Comparison of ENCODE assay signal across 1 mouse cellular context in genomic region chr7:4653780-4654179, GRCm38 (mm10).
TF ChIP-seq lines count a peak whose summit lies in the region.

No protein-coding gene starts in this region.

TF ChIP-seq in MEL, 35 proteins besides CTCF, POLR2A, EP300 and RAD21:
- TF ChIP-seq MYB (IDR thresholded peaks at IDR 0.05; ENCODE audit: low read depth, low read length): peak; percentile 98
- peak; percentile 73 for TF ChIP-seq MXI1 (IDR thresholded peaks at IDR 0.05; ENCODE audit: low read depth, low read length)
- TF ChIP-seq JUND (IDR thresholded peaks at IDR 0.05; ENCODE audit: low read depth, low read length): peak; percentile 77
- peak; percentile 88 for TF ChIP-seq ETS1 (IDR thresholded peaks at IDR 0.05; ENCODE audit: low read depth, low read length)
- peak; percentile 74 for TF ChIP-seq MAZ (IDR thresholded peaks at IDR 0.05; ENCODE audit: low read depth, low read length)
- TF ChIP-seq SIN3A (IDR thresholded peaks at IDR 0.05; ENCODE audit: low read length): peak; percentile 87
- no peak for TF ChIP-seq USF1 (IDR thresholded peaks at IDR 0.05; ENCODE audit: low read depth, low read length)
- TF ChIP-seq NRF1 (IDR thresholded peaks at IDR 0.05; ENCODE audit: insufficient read depth, low read depth, low read length, poor library complexity, severe bottlenecking): no peak
- TF ChIP-seq MAFK (IDR thresholded peaks at IDR 0.05; ENCODE audit: borderline replicate concordance, low read depth, low read length): no peak
- TF ChIP-seq ZKSCAN1 (IDR thresholded peaks at IDR 0.05; ENCODE audit: low read depth, low read length): no peak
- peak; percentile 49; the same call in 1 of the 2 replicates for TF ChIP-seq RCOR1 (IDR thresholded peaks at IDR 0.05; ENCODE audit: low read depth, low read length)
- TF ChIP-seq GATA1 (IDR thresholded peaks at IDR 0.05; ENCODE audit: low read depth, low read length): no peak
- TF ChIP-seq CHD2 (IDR thresholded peaks at IDR 0.05; ENCODE audit: low read length): peak; percentile 85
- no peak for TF ChIP-seq SMC3 (IDR thresholded peaks at IDR 0.05; ENCODE audit: low read depth, low read length)
- 0 out of 2 replicates have a peak, but pooled peaks have one; percentile 86 for TF ChIP-seq CHD1 (IDR thresholded peaks at IDR 0.05; ENCODE audit: low read depth, low read length)
- 0 out of 2 replicates have a peak, but pooled peaks have one; percentile 66 for TF ChIP-seq ZMIZ1 (IDR thresholded peaks at IDR 0.05; ENCODE audit: low read depth, low read length)
- TF ChIP-seq TBP (IDR thresholded peaks at IDR 0.05; ENCODE audit: low read depth, low read length): peak; percentile 87
- TF ChIP-seq MYC (IDR thresholded peaks at IDR 0.05; ENCODE audit: low read depth, low read length): peak; percentile 64; the same call in 1 of the 2 replicates
- TF ChIP-seq BHLHE40 (IDR thresholded peaks at IDR 0.05; ENCODE audit: borderline replicate concordance, low read depth, low read length): peak; percentile 63
- TF ChIP-seq MEF2A (IDR thresholded peaks at IDR 0.05; ENCODE audit: extremely low read depth, insufficient replicate concordance, low read depth, low read length, poor library complexity, severe bottlenecking): peak; percentile 50; the same call in 1 of the 2 replicates
- no peak for TF ChIP-seq GABPA (IDR thresholded peaks at IDR 0.05; ENCODE audit: low read depth, low read length)
- peak; percentile 43; the same call in 1 of the 2 replicates for TF ChIP-seq POLR2AphosphoS2 (IDR thresholded peaks at IDR 0.05; ENCODE audit: low read length)
- peak; percentile 55 for TF ChIP-seq KAT2A (conservative IDR thresholded peaks at IDR 0.05; ENCODE audit: low read depth, low read length)
- TF ChIP-seq ZC3H11A (IDR thresholded peaks at IDR 0.05; ENCODE audit: low read depth, low read length): no peak
- peak; percentile 48; the same call in 1 of the 2 replicates for TF ChIP-seq TCF12 (IDR thresholded peaks at IDR 0.05; ENCODE audit: low read depth, low read length)
- TF ChIP-seq USF2 (IDR thresholded peaks at IDR 0.05; ENCODE audit: borderline replicate concordance in 1 of 2, insufficient read depth in 1 of 2, low read depth in 1 of 2, low read length in 2 of 2): no peak
- TF ChIP-seq HCFC1 (IDR thresholded peaks at IDR 0.05; ENCODE audit: low read depth, low read length): peak; percentile 77
- peak; percentile 75 for TF ChIP-seq ELF1 (IDR thresholded peaks at IDR 0.05; ENCODE audit: low read depth, low read length)
- peak; percentile 71 for TF ChIP-seq NELFE (IDR thresholded peaks at IDR 0.05; ENCODE audit: low read depth, low read length)
- TF ChIP-seq UBTF (IDR thresholded peaks at IDR 0.05; ENCODE audit: borderline replicate concordance, insufficient read depth, low read depth, low read length): no peak
- TF ChIP-seq POLR2AphosphoS5 (IDR thresholded peaks at IDR 0.05; ENCODE audit: borderline replicate concordance, low read depth, low read length): no peak
- TF ChIP-seq MAX (IDR thresholded peaks at IDR 0.05; ENCODE audit: low read length): peak; percentile 53
- TF ChIP-seq ZNF384 (IDR thresholded peaks at IDR 0.05; ENCODE audit: low read depth, low read length): peak; percentile 6; the same call in 1 of the 2 replicates
- TF ChIP-seq E2F4 (IDR thresholded peaks at IDR 0.05; ENCODE audit: borderline replicate concordance, low read depth, low read length): 0 out of 2 replicates have a peak, but pooled peaks have one; percentile 68
- TF ChIP-seq TAL1 (IDR thresholded peaks at IDR 0.05; ENCODE audit: low read length): no peak
